Mouse (Mus musculus) embryonic facial prominence, embryonic 15.5 days (tissue): ENCODE measurements around the gene Celf2. TPM values are rescaled to one million over a fixed set of nuclear protein-coding genes. Genes with fewer than 3 reads are reported as not detected.

Experiments used
- ATAC-seq: fragments of 200-750 bp; cut with Nextera tagmentation; 2 replicates; pipeline ENCODE4 v1.8.0; 2017; ENCODE audit warnings: low read depth, moderate TSS enrichment; ENCODE audit not compliant: insufficient number of reproducible peaks, low FRiP score, low TSS enrichment
- H3K27ac ChIP-seq: fragments of 300-500 bp; sonication (generic); replicated peaks from 2 replicates; pipeline ENCODE4 v1.5.1; 2015; ENCODE audit warnings: mild to moderate bottlenecking, inconsistent platforms
- H3K27me3 ChIP-seq: fragments of 300-500 bp; sonication (generic); 2 replicates; pipeline ENCODE4 v1.6.1; 2015; ENCODE audit warnings: inconsistent platforms
- H3K36me3 ChIP-seq: fragments of 300-500 bp; sonication (generic); 2 replicates; pipeline ENCODE4 v1.6.1; 2015; ENCODE audit warnings: mild to moderate bottlenecking, inconsistent platforms
- H3K4me1 ChIP-seq: fragments of 300-500 bp; sonication (generic); 2 replicates; pipeline ENCODE4 v1.6.1; 2015; ENCODE audit warnings: inconsistent platforms
- H3K4me2 ChIP-seq: fragments of 300-500 bp; sonication (generic); replicated peaks from 2 replicates; pipeline ENCODE4 v1.6.1; 2015; ENCODE audit warnings: mild to moderate bottlenecking, inconsistent platforms
- H3K4me3 ChIP-seq: fragments of 300-500 bp; sonication (generic); replicated peaks from 2 replicates; pipeline ENCODE4 v1.5.1; 2015; ENCODE audit warnings: mild to moderate bottlenecking, inconsistent platforms
- H3K9ac ChIP-seq: fragments of 300-500 bp; sonication (generic); 2 replicates; pipeline ENCODE4 v1.6.1; 2015; ENCODE audit warnings: inconsistent platforms
- H3K9me3 ChIP-seq: fragments of 300-500 bp; sonication (generic); replicated peaks from 2 replicates; pipeline ENCODE4 v1.6.1; 2016; ENCODE audit warnings: inconsistent platforms
- WGBS: fragments of 180-500 bp; shearing (Covaris S2); methylation state at CpG from one replicate; pipeline ENCODE4 v1.1.7; 2015; 5-methylcytosine and 5-hydroxymethylcytosine counted together
- polyA plus RNA-seq: library from polyadenylated mRNA; unstranded; fragments of >200 nt; fragmentation: Nextera tagmentation; extraction: Ambion mirVana; gene quantifications from 2 replicates; pipeline ENCODE4 v1.2.1, GENCODE M21; 2015

Celf2 gene
- polyA plus RNA-seq, 1 experiment from 2014 or later: 59.7 TPM

DNA sequence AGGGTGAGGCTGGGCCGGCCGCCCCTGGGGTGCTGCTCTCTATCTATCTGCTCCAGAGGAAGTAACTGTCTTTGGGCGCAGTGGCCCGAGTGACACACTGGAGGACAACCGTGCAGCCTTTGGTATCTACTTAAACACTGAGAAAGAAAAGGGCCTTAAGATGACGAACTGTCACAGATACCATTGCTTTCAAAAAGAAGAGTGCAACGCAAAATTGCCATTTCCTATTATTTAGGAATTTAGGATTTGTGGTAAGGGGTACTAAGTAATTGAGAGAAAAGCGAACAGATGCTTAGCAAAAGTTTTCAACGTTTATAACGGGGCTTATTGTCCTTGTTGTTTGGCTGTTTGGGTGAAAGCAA is 636.5 kb downstream of the Celf2 start:
- Histone ChIP-seq H3K4me3 (peak overlapping the region; percentile 65), H3K27ac (peak overlapping the region; percentile 44; the same call in 1 of the 2 replicates), H3K9me3 (no peaks in the 10 kb centered on the region), H3K36me3 (no peaks in the 10 kb centered on the region), H3K27me3 (no peaks in the 10 kb centered on the region), H3K9ac (peak overlapping the region; percentile 37; the same call in 1 of the 2 replicates), H3K4me1 (0 out of 2 replicates have a peak, but pooled peaks cover 9% of the 10 kb centered on the region), H3K4me2 (peak overlapping the region; percentile 88)
- ATAC-seq: peak; percentile 50
- 10% methylated on average over 10 of the region's 10 CpGs for WGBS

DNA sequence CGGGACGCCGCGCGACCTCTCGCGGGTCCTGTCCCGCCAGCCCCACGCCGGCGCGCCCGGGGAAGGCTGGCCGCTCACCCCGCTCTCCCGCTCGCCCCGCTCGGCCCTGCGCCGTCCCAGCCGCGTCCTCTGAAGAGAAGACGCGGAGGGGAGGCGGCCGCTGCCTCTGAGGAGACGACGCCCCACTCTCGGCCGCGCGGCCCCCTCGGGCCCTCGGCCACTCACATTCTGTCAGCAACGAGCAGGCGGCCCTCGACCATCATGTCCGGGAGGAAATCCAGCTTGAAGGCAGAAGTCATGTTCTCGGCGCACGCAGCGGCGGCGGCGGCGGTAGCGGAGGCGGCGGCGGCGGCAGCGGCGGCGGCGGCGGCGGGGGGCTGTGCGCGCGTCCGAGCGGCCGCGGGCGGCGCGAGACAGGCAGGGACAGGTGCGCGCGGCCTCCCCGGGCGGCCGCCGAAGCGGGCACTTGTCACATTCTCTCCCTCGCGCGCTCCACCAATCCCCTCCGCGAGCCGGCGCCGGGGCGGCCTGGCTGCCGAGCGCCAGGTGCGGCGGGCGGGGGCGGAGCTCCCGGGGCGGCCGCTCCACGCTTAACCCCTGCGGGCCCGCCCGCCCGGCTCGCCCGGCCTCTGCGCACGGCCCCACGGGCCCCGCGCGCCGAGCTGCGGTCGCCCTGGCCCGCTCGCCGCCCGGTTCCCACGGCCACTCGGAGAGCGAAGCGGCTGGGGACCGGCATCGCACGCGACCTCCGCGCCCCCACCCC is 637.1 kb downstream of the Celf2 start:
- Histone ChIP-seq H3K4me3 (peak overlapping the region; percentile 65), H3K27me3 (no peaks in the 10 kb centered on the region), H3K9ac (peak overlapping the region; percentile 67), H3K27ac (peak overlapping the region; percentile 77), H3K4me1 (0 out of 2 replicates have a peak, but pooled peaks cover 9% of the 10 kb centered on the region), H3K4me2 (peak overlapping the region; percentile 88), H3K9me3 (no peaks in the 10 kb centered on the region), H3K36me3 (no peaks in the 10 kb centered on the region)
- WGBS: under 1% methylated on average over 60 of the region's 124 CpGs
- peak; percentile 89 for ATAC-seq

DNA sequence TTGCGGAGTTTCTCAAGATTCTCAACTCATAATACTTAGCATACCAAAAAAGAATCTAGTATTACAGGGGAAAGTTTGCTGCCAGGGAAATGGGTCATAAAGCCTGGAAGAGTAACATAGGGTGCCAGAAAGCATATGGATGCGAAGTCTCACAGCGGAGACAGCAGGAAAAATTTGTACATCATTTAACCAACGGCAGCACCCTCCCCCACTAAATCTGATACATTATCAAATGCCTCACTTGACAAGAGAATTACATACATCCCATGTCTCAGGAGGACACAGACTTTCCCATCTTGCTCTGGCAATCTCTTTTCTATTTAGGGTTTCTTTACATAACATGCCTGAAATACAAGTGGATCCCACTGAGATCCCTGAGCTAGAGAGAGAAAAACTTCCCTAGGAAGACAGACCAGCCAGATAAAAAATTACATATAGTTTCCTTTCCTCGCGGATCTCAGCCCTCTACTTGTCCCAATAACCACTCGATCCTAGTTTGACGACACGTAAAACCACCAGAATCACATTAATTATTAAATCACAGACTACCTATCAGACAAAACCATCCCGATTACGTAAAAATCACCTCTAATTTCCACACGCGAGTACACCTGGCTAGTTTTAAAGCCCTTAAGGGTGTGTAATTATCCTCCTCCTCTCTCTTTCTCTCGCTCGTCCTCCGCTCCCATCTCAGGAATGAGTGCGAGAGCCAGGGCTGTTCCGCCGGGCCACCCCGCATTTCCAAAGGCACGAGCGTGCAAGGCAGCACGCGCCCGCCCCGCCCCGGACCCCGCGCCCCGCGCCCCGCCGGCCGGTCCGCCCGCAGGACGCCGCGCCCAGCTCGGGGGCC is 637.9 kb downstream of the Celf2 start:
- Histone ChIP-seq H3K4me1 (0 out of 2 replicates have a peak, but pooled peaks cover 9% of the 10 kb centered on the region), H3K9ac (peak overlapping the region; percentile 67), H3K36me3 (no peaks in the 10 kb centered on the region), H3K4me3 (peak overlapping the region; percentile 65), H3K27me3 (no peaks in the 10 kb centered on the region), H3K27ac (peak overlapping the region; percentile 77), H3K4me2 (peak overlapping the region; percentile 88), H3K9me3 (no peaks in the 10 kb centered on the region)
- ATAC-seq: peak; percentile 20
- WGBS: 4% methylated on average over 36 of the region's 40 CpGs

DNA sequence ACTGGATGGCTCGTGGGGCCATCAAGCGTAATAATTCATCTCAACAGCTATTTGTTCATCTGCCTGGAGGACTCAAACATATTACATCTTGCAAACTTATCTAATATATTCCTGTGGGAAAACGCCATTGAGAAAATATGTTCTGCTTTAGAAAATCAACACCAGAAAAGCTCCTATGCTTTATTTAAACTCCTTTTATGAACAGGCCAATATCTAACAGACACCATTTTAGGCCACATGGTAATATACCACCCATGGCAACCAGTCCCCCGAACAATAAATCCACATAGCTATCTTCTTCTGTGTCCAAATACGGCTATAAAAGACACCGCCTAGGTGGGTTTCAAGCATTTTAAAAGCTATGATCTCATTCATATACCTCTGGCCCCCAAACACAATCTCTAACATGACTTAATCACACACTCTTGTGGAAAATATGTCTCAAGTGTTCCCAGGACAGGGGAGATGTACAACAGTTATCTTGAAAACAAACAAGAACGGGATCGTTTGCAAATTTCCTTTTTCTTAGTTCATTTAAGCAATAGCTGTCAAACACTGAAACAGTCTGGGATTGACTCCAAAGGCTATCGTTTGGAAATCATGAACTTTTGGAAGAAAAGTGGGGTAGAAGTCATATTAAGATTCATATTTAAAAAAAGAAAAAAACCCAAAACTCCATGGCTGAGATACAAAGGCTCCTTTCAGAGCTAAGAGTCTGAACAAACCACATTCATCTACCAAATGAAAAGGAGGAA is 639.2 kb downstream of the Celf2 start:
- ATAC-seq: no peak
- no peak overlapping the region for H3K9ac ChIP-seq
- H3K4me3 ChIP-seq: peak overlapping the region; percentile 12; the same call in 1 of the 2 replicates
- no peaks in the 10 kb centered on the region for H3K36me3 ChIP-seq
- 54% methylated on average over 9 of the region's 9 CpGs for WGBS
- H3K4me1 ChIP-seq: 0 out of 2 replicates have a peak, but pooled peaks cover 8% of the 10 kb centered on the region
- H3K27me3 ChIP-seq: no peaks in the 10 kb centered on the region
- no peak overlapping the region for H3K27ac ChIP-seq
- no peak overlapping the region for H3K4me2 ChIP-seq
- no peaks in the 10 kb centered on the region for H3K9me3 ChIP-seq

DNA sequence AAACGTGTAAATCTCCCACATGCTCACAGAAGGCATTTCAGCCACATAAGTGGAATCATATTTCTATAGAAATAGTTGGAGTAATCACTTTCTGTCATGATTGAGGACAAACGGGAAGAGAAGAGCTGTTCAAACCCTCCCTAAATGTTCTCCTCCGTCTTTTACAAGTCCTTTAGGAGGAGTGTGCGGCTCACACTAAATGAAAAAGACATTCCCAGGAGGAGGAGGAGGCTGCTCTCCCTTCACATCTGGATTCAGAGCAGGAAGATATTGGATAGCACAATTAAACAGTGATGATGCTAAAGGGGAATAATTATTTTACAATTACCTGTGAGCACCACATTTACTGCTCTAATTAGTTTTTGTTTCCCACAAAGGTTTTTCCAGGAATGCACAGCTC is 642.1 kb downstream of the Celf2 start:
- Histone ChIP-seq H3K4me1 (no peaks in the 10 kb centered on the region), H3K4me2 (no peak overlapping the region), H3K27ac (no peak overlapping the region), H3K9ac (no peak overlapping the region), H3K4me3 (no peak overlapping the region), H3K27me3 (no peaks in the 10 kb centered on the region), H3K9me3 (no peaks in the 10 kb centered on the region), H3K36me3 (no peaks in the 10 kb centered on the region)
- ATAC-seq: no peak
- WGBS: 25% methylated on average over 4 of the region's 4 CpGs

DNA sequence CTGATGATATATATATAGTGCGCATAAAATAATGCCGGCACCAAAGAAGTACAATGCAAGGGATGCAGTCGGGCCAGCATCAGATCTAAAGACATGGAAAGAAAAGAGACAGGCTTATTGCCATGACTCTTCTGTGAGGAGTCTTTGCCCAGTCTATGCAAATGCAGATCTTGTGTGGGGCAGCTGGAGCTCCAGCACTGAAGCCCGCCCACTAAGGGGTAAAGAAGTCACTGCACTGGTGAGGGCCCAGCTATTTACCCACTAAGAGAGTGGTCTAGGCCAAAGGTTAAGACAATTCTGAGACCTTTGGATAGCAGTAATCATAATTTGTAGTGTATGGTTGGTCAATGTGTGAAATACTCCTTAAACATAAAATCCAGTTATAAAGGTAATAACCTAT is 643.6 kb downstream of the Celf2 start:
- ATAC-seq: no peak
- H3K4me3 ChIP-seq: no peak overlapping the region
- H3K27me3 ChIP-seq: no peaks in the 10 kb centered on the region
- no peak overlapping the region for H3K27ac ChIP-seq
- no peaks in the 10 kb centered on the region for H3K4me1 ChIP-seq
- H3K9ac ChIP-seq: no peak overlapping the region
- no peaks in the 10 kb centered on the region for H3K9me3 ChIP-seq
- no peak overlapping the region for H3K4me2 ChIP-seq
- 92% methylated on average over 4 of the region's 4 CpGs for WGBS
- no peaks in the 10 kb centered on the region for H3K36me3 ChIP-seq

DNA sequence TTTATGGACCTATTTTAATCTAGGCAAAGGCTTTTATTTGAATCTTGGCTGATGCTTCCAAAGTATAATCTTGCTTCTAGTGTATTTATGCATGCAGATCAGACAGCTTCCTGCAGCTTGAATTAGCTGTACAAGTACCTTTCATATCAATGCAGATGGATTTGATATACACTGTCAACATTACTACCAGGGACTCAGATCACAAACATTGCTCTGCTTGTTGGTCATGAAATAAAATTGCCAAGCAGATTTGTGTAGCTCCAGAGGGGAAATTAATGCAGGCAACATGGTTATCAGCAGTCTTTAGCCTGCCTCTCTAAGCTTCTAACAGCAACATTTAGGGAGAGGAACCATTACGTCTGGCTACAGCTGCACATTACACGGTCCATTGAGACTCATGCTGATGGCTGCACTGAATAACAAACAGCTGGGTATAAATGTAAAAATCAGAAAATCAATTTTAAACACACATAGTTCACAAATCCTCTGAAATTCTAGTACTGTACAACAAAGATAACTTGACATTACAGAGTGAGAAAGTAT is 659.2 kb downstream of the Celf2 start:
- no peak overlapping the region for H3K4me3 ChIP-seq
- H3K4me2 ChIP-seq: no peak overlapping the region
- no peaks in the 10 kb centered on the region for H3K27me3 ChIP-seq
- no peak overlapping the region for H3K27ac ChIP-seq
- H3K9ac ChIP-seq: no peak overlapping the region
- ATAC-seq: no peak
- no peaks in the 10 kb centered on the region for H3K4me1 ChIP-seq
- no peaks in the 10 kb centered on the region for H3K9me3 ChIP-seq
- no peaks in the 10 kb centered on the region for H3K36me3 ChIP-seq
- WGBS: 53% methylated on average over 2 of the region's 2 CpGs

DNA sequence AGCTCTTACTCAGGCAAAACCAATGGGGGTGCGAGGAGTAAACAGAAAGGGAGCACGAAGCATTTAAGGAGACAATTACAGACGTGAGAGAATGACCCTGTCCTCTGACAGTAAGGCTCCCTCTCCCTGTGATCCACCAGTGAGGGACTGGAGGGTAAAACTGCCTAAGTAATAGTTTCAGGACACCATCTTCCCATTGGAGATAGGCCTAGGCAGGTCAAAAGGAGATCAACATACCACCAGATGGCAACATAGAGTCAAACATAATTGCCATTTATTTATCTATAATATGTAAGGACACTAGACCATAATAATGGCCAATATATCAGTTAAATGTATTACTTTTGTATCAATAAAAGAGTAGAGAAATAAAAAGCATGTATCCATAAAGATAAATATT is 660.0 kb downstream of the Celf2 start:
- no peak overlapping the region for H3K4me2 ChIP-seq

DNA sequence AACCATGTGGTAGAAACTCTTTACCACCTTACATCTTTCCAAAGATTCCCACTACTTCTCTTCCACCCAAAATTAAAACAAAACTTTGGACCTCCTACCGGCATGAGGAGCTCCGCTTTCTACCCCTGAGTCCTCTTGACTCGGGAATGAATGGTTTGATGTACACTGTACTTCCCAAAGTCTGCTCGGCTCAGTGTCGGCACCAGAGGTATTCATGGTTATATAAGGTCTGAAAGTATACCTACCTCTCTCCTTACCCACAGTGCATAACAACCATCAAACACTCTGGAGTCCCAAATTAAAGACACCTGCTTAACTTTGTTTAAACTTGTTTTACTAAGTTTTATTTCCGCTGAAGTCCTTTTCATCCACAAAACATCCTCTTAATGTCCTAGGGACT is 679.3 kb downstream of the Celf2 start:
- Histone ChIP-seq H3K4me2 (no peak overlapping the region; the same call in 1 of the 2 replicates), H3K4me1 (peaks cover 7% of the 10 kb centered on the region; the same call in 1 of the 2 replicates), H3K36me3 (no peaks in the 10 kb centered on the region), H3K27ac (0 out of 2 replicates have a peak overlapping the region, but pooled peaks have one; percentile 22), H3K9me3 (no peaks in the 10 kb centered on the region), H3K9ac (no peak overlapping the region), H3K27me3 (no peaks in the 10 kb centered on the region), H3K4me3 (no peak overlapping the region)
- WGBS: 42% methylated on average over 6 of the region's 6 CpGs
- no peak for ATAC-seq

More for the DNA sequence above, 660.0 kb downstream of the Celf2 start:
- H3K9ac ChIP-seq: no peak overlapping the region
- WGBS: 54% methylated on average over 3 of the region's 3 CpGs
- no peaks in the 10 kb centered on the region for H3K4me1 ChIP-seq
- no peaks in the 10 kb centered on the region for H3K9me3 ChIP-seq
- no peaks in the 10 kb centered on the region for H3K27me3 ChIP-seq
- no peaks in the 10 kb centered on the region for H3K36me3 ChIP-seq
- ATAC-seq: no peak
- no peak overlapping the region for H3K4me3 ChIP-seq
- H3K27ac ChIP-seq: no peak overlapping the region

DNA sequence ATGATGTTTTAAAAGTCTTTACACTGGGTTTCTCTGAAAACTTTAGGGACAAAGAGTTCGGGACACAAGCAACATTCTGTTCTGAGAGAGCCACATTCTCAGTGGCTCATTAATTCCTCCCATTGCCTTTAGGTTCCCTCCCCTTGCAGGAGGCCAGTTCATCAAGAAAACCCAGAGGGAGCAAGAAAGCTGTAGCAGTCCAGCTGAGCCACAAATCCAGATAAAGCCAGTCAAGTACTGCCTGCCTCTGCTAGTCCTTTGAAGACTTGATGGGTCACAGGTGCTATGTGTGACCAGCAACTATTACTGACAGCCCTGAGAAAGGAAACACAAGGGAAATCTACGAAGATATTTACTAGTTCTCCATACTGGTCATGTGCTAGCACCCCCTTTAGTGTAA is 681.8 kb downstream of the Celf2 start:
- Histone ChIP-seq H3K4me2 (no peak overlapping the region), H3K4me1 (peaks cover 7% of the 10 kb centered on the region; the same call in 1 of the 2 replicates), H3K27ac (no peak overlapping the region), H3K36me3 (no peaks in the 10 kb centered on the region), H3K9me3 (no peaks in the 10 kb centered on the region), H3K9ac (no peak overlapping the region), H3K27me3 (no peaks in the 10 kb centered on the region), H3K4me3 (no peak overlapping the region)
- ATAC-seq: no peak
- WGBS: 41% methylated on average over 2 of the region's 2 CpGs
